Mouse (Mus musculus): ENCODE data around the gene Smad6. TPM values are rescaled to one million over a fixed set of nuclear protein-coding genes. Genes with fewer than 3 reads are reported as not detected.
A peak's percentile ranks its signal among the peaks of the same experiment; 100 is the strongest.

Smad6 gene
- polyA plus RNA-seq, 1 experiment from 2014 or later, result 1.8 TPM

GRCm38 (mm10) chr9:63982937-63983632 lies 38.8 kb downstream of the Smad6 start:
- H3K9me3 ChIP-seq (ENCODE audit: low read length), result no peaks in the 10 kb centered on the region
- 66% methylated on average over 12 of the region's 12 CpGs for WGBS (ENCODE audit: insufficient replicate concordance)

DNA sequence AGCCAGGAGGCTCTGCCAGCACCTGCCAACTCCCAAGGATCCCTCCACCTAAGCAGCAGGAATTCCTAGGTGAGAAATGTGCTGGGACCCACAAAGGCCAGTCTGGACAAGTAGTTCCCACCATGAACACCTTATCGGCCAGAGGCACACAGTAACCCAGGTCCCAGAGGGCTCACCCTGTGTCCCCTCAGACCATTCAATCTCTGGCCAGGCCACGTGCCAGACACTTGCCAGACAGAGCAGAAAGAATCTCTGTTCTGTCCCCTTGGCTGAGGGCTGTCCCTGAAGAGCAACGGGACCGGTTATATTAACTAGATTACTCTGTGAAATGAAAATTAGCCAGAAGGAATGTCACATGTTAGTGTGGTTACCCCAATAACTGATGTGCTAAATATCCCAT lies 39.9 kb downstream of the Smad6 start:
- H3K4me2 ChIP-seq (ENCODE audit: low read depth, low read length), result no peak overlapping the region
- H3K9ac ChIP-seq (replicated peaks), result no peak overlapping the region
- no peaks in the 10 kb centered on the region for H3K27me3 ChIP-seq (ENCODE audit: insufficient read depth, low read length)
- 95% methylated on average over 4 of the region's 4 CpGs for WGBS (ENCODE audit: insufficient replicate concordance)
- H3K4me1 ChIP-seq (ENCODE audit: insufficient read depth), result peaks cover 44% of the 10 kb centered on the region
- ATAC-seq, result no peak
- no peaks in the 10 kb centered on the region for H3K9me3 ChIP-seq (ENCODE audit: low read length)
- no peak overlapping the region for H3K27ac ChIP-seq (ENCODE audit: low read depth)
- no peak for TF ChIP-seq EP300 (IDR thresholded peaks at IDR 0.05; ENCODE audit: low read depth)
- no peak for TF ChIP-seq CTCF (IDR thresholded peaks at IDR 0.05; ENCODE audit: low read depth)
- no peak for DNase-seq
- no peak overlapping the region for H3K4me3 ChIP-seq (ENCODE audit: low read depth, low read length)
- no peaks in the 10 kb centered on the region for H3K36me3 ChIP-seq (replicated peaks; ENCODE audit: insufficient read depth, low read length)

More at GRCm38 (mm10) chr9:63982937-63983632, 38.8 kb downstream of the Smad6 start:
- Histone ChIP-seq H3K27me3 (ENCODE audit: insufficient read depth, low read length) (no peaks in the 10 kb centered on the region), H3K27ac (ENCODE audit: low read depth) (peak overlapping the region; percentile 45; the same call in 1 of the 2 replicates), H3K9ac (replicated peaks) (no peak overlapping the region), H3K4me3 (ENCODE audit: low read depth, low read length) (no peak overlapping the region), H3K4me2 (ENCODE audit: low read depth, low read length) (no peak overlapping the region), H3K4me1 (ENCODE audit: insufficient read depth) (peaks cover 45% of the 10 kb centered on the region), H3K36me3 (replicated peaks; ENCODE audit: insufficient read depth, low read length) (no peaks in the 10 kb centered on the region)
- ATAC-seq (peak; percentile 52), DNase-seq (peak; percentile 47)
- peak; percentile 76 for TF ChIP-seq CTCF (IDR thresholded peaks at IDR 0.05; ENCODE audit: low read depth)
- TF ChIP-seq EP300 (IDR thresholded peaks at IDR 0.05; ENCODE audit: low read depth), result no peak

- Histone ChIP-seq H3K9me3 (ENCODE audit: low read length) (no peaks in the 10 kb centered on the region), H3K4me3 (ENCODE audit: low read depth, low read length) (no peak overlapping the region), H3K9ac (replicated peaks) (no peak overlapping the region), H3K36me3 (replicated peaks; ENCODE audit: insufficient read depth, low read length) (no peaks in the 10 kb centered on the region), H3K4me1 (ENCODE audit: insufficient read depth) (peaks cover 41% of the 10 kb centered on the region), H3K27ac (ENCODE audit: low read depth) (no peak overlapping the region), H3K4me2 (ENCODE audit: low read depth, low read length) (no peak overlapping the region), H3K27me3 (ENCODE audit: insufficient read depth, low read length) (no peaks in the 10 kb centered on the region)
- TF ChIP-seq CTCF (IDR thresholded peaks at IDR 0.05; ENCODE audit: low read depth) (no peak), EP300 (IDR thresholded peaks at IDR 0.05; ENCODE audit: low read depth) (no peak)
- DNase-seq (no peak), ATAC-seq (no peak)
- 67% methylated on average over 4 of the region's 4 CpGs for WGBS (ENCODE audit: insufficient replicate concordance)
Measured at GRCm38 (mm10) chr9:63981371-63981770, 40.5 kb downstream of the Smad6 start.

DNA sequence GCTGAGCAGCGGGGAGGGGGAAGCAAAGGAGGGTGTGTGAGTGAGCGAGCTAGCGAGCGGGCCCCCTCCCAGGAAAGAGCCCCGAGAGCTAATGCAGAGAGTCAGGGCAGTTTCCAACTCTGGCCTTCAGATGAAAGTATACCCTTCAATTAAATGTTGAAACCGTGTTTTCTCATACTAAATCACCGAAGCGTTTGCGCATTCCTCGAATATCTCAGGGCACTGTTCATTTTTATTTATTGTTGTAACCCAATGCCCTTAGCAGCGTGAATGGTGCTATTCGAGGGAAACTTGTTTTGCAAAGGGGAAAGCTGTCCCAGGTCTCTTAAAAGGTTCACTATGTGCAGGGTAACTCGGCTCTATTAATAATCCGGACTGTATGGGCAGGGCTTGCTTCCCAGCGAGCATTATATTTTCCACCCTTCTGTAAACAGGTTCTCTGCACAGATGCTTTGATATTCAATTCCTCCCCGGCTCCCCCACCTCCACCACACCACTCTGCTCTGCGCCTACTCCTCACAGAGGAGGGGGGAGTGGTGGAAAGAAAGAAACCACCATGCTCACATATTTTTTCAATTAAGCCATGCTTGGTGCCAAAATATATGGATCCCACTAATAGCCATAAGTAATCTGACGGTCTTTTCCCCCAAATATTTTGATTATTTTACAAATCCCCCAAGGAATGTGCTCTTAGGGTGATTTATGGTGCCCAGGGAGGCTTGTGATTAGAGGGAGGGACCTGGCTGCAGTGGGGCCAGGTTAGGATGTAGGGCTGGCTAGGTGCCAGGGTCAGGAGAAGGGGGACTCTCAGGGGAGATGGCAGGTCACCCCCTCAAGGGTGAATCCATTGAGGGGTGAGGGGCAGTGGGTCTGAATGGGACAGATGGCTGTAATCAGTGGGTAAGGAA lies 41.4 kb downstream of the Smad6 start:
- no peaks in the 10 kb centered on the region for H3K27me3 ChIP-seq (ENCODE audit: insufficient read depth, low read length)
- H3K27ac ChIP-seq (ENCODE audit: low read depth), result no peak overlapping the region
- ATAC-seq, result no peak
- peaks cover 41% of the 10 kb centered on the region for H3K4me1 ChIP-seq (ENCODE audit: insufficient read depth)
- H3K4me2 ChIP-seq (ENCODE audit: low read depth, low read length), result no peak overlapping the region
- H3K36me3 ChIP-seq (replicated peaks; ENCODE audit: insufficient read depth, low read length), result no peaks in the 10 kb centered on the region
- no peak for DNase-seq
- no peaks in the 10 kb centered on the region for H3K9me3 ChIP-seq (ENCODE audit: low read length)
- H3K4me3 ChIP-seq (ENCODE audit: low read depth, low read length), result no peak overlapping the region
- no peak overlapping the region for H3K9ac ChIP-seq (replicated peaks)
- 59% methylated on average over 18 of the region's 18 CpGs for WGBS (ENCODE audit: insufficient replicate concordance)
- TF ChIP-seq EP300 (IDR thresholded peaks at IDR 0.05; ENCODE audit: low read depth) (no peak), CTCF (IDR thresholded peaks at IDR 0.05; ENCODE audit: low read depth) (no peak)

DNA sequence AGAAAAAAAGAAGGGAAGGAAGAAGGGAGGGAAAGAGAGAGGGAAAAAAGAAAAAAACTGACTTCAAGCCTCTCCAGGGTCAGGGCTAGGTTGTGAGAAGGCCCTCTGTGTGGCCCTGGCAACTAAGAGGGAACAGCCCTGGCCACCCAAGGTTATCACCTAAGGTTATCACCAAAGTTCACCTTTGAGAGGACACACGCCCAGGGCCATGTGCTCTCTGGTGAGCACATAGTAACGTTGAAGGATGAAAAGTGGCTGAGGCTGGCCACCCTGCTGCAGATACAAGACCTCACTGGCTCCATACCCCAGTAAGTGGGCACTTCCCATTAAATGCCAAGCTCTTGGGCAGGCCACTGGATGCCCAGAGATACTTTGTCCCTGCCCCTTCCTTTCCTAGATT lies 42.6 kb downstream of the Smad6 start:
- no peak overlapping the region for H3K4me2 ChIP-seq (ENCODE audit: low read depth, low read length)
- no peak for ATAC-seq
- no peaks in the 10 kb centered on the region for H3K9me3 ChIP-seq (ENCODE audit: low read length)
- DNase-seq, result no peak
- peaks cover 33% of the 10 kb centered on the region for H3K4me1 ChIP-seq (ENCODE audit: insufficient read depth)
- H3K4me3 ChIP-seq (ENCODE audit: low read depth, low read length), result no peak overlapping the region
- H3K36me3 ChIP-seq (replicated peaks; ENCODE audit: insufficient read depth, low read length), result no peaks in the 10 kb centered on the region
- 32% methylated on average over 2 of the region's 2 CpGs for WGBS (ENCODE audit: insufficient replicate concordance)
- no peaks in the 10 kb centered on the region for H3K27me3 ChIP-seq (ENCODE audit: insufficient read depth, low read length)
- TF ChIP-seq EP300 (IDR thresholded peaks at IDR 0.05; ENCODE audit: low read depth) (no peak), CTCF (IDR thresholded peaks at IDR 0.05; ENCODE audit: low read depth) (no peak)
- H3K9ac ChIP-seq (replicated peaks), result no peak overlapping the region
- no peak overlapping the region for H3K27ac ChIP-seq (ENCODE audit: low read depth)

- WGBS (ENCODE audit: insufficient replicate concordance), result 44% methylated on average over 7 of the region's 7 CpGs
- Histone ChIP-seq H3K4me3 (ENCODE audit: low read depth, low read length) (no peak overlapping the region), H3K4me2 (ENCODE audit: low read depth, low read length) (no peak overlapping the region), H3K36me3 (replicated peaks; ENCODE audit: insufficient read depth, low read length) (no peaks in the 10 kb centered on the region), H3K4me1 (ENCODE audit: insufficient read depth) (peaks cover 28% of the 10 kb centered on the region), H3K27me3 (ENCODE audit: insufficient read depth, low read length) (no peaks in the 10 kb centered on the region), H3K9me3 (ENCODE audit: low read length) (no peaks in the 10 kb centered on the region), H3K27ac (ENCODE audit: low read depth) (no peak overlapping the region), H3K9ac (replicated peaks) (no peak overlapping the region)
- DNase-seq (no peak), ATAC-seq (no peak)
- no peak for TF ChIP-seq CTCF (IDR thresholded peaks at IDR 0.05; ENCODE audit: low read depth)
- TF ChIP-seq EP300 (IDR thresholded peaks at IDR 0.05; ENCODE audit: low read depth), result no peak
Measured at GRCm38 (mm10) chr9:63978682-63979081, 43.2 kb downstream of the Smad6 start.
